Mouse (Mus musculus): Measurements from ENCODE around the gene Fbxl15.

DNA sequence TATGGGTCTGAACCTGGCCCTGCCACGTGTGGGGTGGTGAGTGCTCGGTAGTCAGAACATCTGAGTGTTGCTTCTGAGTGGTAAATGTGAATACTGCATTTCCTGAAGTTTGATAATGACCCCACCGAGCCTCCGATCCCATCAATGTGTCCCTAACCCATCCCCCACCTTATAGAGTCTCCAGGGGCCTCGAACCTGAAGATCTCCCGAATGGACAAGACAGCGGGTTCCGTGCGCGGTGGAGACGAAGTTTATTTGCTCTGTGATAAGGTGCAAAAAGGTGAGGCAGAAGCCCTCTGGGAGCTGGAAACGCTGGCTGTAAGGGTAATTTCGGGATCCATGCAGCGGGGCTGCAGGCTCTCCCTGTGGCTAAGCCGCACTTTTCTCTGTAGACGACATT is 20.2 kb upstream of the Fbxl15 start:
- TF ChIP-seq GATA1 (IDR thresholded peaks at IDR 0.05; ENCODE audit: low read length) (no peak), TAL1 (IDR thresholded peaks at IDR 0.05; ENCODE audit: low read length) (no peak)

All from erythroblast, embryonic 14.5 days (primary cell).